ENCODE assay signal across 11 mouse cellular contexts in the genomic region with DNA sequence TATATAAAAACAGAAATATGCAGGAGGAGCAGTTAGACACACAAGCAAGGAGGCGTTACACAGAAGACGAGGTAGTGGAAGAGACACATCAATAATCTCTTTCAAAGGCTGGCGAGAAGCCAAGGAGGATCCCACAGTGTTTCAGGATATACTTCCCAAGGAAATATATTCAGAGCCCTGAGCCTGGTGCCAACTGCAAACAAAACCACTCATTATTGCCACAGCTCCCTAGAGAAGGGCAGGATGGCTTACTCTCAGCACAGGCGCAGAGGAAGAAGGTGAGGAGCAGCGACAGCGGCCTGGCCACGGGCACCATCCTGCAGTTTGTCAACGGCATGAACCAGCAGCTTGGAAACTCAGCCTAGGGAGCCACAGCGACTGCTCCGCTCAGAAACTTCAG.
DNase-seq lines count a peak whose midpoint lies in the region; ATAC-seq and TF ChIP-seq lines count a peak whose summit lies in the region.
"Had no signal": no experiment of that assay in that cellular context is flagged by ENCODE, and none has a peak within 500 bp of the region (broad histone marks: within the 10 kb centered on the region; RNA-seq: fewer than 3 reads in every experiment).

No protein-coding gene starts in this region.

- TF ChIP-seq POLR2A in lung, adult 2 months (IDR thresholded peaks at IDR 0.05; ENCODE audit: borderline replicate concordance, extremely low read depth, low read depth, low read length): no peak

- 82% methylated on average over 10 of the region's 10 CpGs for WGBS in forebrain, embryonic 12.5 days
- 84% methylated on average over 10 of the region's 10 CpGs for WGBS in forebrain, embryonic 10.5 days
- 39% methylated on average over 10 of the region's 10 CpGs for WGBS in lung, embryonic 16.5 days
- 50% methylated on average over 10 of the region's 10 CpGs for WGBS in lung, adult 2 months
- 36% methylated on average over 10 of the region's 10 CpGs for WGBS in forebrain, embryonic 15.5 days
- WGBS in neural tube, embryonic 13.5 days: 30% methylated on average over 10 of the region's 10 CpGs

- no peak overlapping the region for H3K4me3 ChIP-seq in forebrain, embryonic 12.5 days (replicated peaks)
- no peak overlapping the region for H3K4me3 ChIP-seq in forebrain, embryonic 10.5 days
- no peak overlapping the region for H3K4me3 ChIP-seq in lung, embryonic 16.5 days (ENCODE audit: low read length)
- no peak overlapping the region for H3K4me3 ChIP-seq in lung, adult 2 months (replicated peaks; ENCODE audit: extremely low read depth, low read depth, low read length)
- H3K4me3 ChIP-seq in forebrain, embryonic 15.5 days: no peak overlapping the region
- no peak overlapping the region for H3K4me3 ChIP-seq in neural tube, embryonic 13.5 days
- H3K4me3 ChIP-seq: gastrocnemius, adult 2 months; left cerebral cortex, adult 2 months had no signal

- ATAC-seq in forebrain, embryonic 12.5 days (ENCODE audit: low FRiP score): peak; percentile 36; the same call in 1 of the 2 replicates
- ATAC-seq in lung, embryonic 16.5 days (ENCODE audit: low read depth): peak; percentile 55
- ATAC-seq in forebrain, embryonic 15.5 days (replicated peaks): peak; percentile 58; the same call in 1 of the 2 replicates
- ATAC-seq in neural tube, embryonic 13.5 days (ENCODE audit: low read depth): peak; percentile 73; the same call in 1 of the 2 replicates
- ATAC-seq: Patski had no signal

- no peak overlapping the region for H3K9ac ChIP-seq in forebrain, embryonic 12.5 days
- H3K9ac ChIP-seq in lung, embryonic 16.5 days (ENCODE audit: low read length): no peak overlapping the region
- H3K9ac ChIP-seq in forebrain, embryonic 15.5 days (replicated peaks): no peak overlapping the region
- no peak overlapping the region for H3K9ac ChIP-seq in neural tube, embryonic 13.5 days

- peaks cover 25% of the 10 kb centered on the region for H3K4me1 ChIP-seq in forebrain, embryonic 12.5 days
- H3K4me1 ChIP-seq in forebrain, embryonic 10.5 days: peaks cover 10% of the 10 kb centered on the region
- H3K4me1 ChIP-seq in lung, embryonic 16.5 days (replicated peaks; ENCODE audit: control insufficient read depth, insufficient read depth, low read length): peaks cover 3% of the 10 kb centered on the region; the same call in 1 of the 2 replicates
- H3K4me1 ChIP-seq in lung, adult 2 months (ENCODE audit: control insufficient read depth, insufficient read depth, low read length): no peaks in the 10 kb centered on the region; the same call in 1 of the 2 replicates
- H3K4me1 ChIP-seq in forebrain, embryonic 15.5 days: peaks cover 27% of the 10 kb centered on the region
- H3K4me1 ChIP-seq in neural tube, embryonic 13.5 days (replicated peaks): peaks cover 60% of the 10 kb centered on the region

- H3K27ac ChIP-seq in forebrain, embryonic 12.5 days: peak overlapping the region; percentile 53; the same call in 1 of the 2 replicates
- no peak overlapping the region for H3K27ac ChIP-seq in forebrain, embryonic 10.5 days
- H3K27ac ChIP-seq in lung, embryonic 16.5 days (ENCODE audit: low read length): no peak overlapping the region
- H3K27ac ChIP-seq in forebrain, embryonic 15.5 days (replicated peaks): peak overlapping the region; percentile 62
- H3K27ac ChIP-seq in neural tube, embryonic 13.5 days (replicated peaks): peak overlapping the region; percentile 69
- H3K27ac ChIP-seq: gastrocnemius, adult 2 months; left cerebral cortex, adult 2 months had no signal

- H3K36me3 ChIP-seq in forebrain, embryonic 12.5 days (replicated peaks): no peaks in the 10 kb centered on the region
- no peaks in the 10 kb centered on the region for H3K36me3 ChIP-seq in forebrain, embryonic 10.5 days (replicated peaks)
- H3K36me3 ChIP-seq in lung, embryonic 16.5 days (ENCODE audit: control insufficient read depth, insufficient read depth, low read length): no peaks in the 10 kb centered on the region
- no peaks in the 10 kb centered on the region for H3K36me3 ChIP-seq in forebrain, embryonic 15.5 days
- H3K36me3 ChIP-seq in neural tube, embryonic 13.5 days: no peaks in the 10 kb centered on the region

- no peaks in the 10 kb centered on the region for H3K9me3 ChIP-seq in forebrain, embryonic 12.5 days
- H3K9me3 ChIP-seq in forebrain, embryonic 10.5 days: no peaks in the 10 kb centered on the region
- no peaks in the 10 kb centered on the region for H3K9me3 ChIP-seq in lung, embryonic 16.5 days (ENCODE audit: control insufficient read depth, low read length)
- H3K9me3 ChIP-seq in forebrain, embryonic 15.5 days: no peaks in the 10 kb centered on the region
- H3K9me3 ChIP-seq in neural tube, embryonic 13.5 days: no peaks in the 10 kb centered on the region

- H3K4me2 ChIP-seq in forebrain, embryonic 12.5 days: no peak overlapping the region
- no peak overlapping the region for H3K4me2 ChIP-seq in lung, embryonic 16.5 days (ENCODE audit: low read depth, low read length)
- H3K4me2 ChIP-seq in forebrain, embryonic 15.5 days (replicated peaks): no peak overlapping the region
- peak overlapping the region; percentile 20; the same call in 1 of the 2 replicates for H3K4me2 ChIP-seq in neural tube, embryonic 13.5 days

- H3K27me3 ChIP-seq in forebrain, embryonic 12.5 days: no peaks in the 10 kb centered on the region
- no peaks in the 10 kb centered on the region for H3K27me3 ChIP-seq in forebrain, embryonic 10.5 days (ENCODE audit: poor library complexity, severe bottlenecking)
- H3K27me3 ChIP-seq in lung, embryonic 16.5 days (ENCODE audit: control insufficient read depth, insufficient read depth, low read depth, low read length): no peaks in the 10 kb centered on the region
- H3K27me3 ChIP-seq in forebrain, embryonic 15.5 days: no peaks in the 10 kb centered on the region
- no peaks in the 10 kb centered on the region for H3K27me3 ChIP-seq in neural tube, embryonic 13.5 days
- H3K27me3 ChIP-seq: Patski had no signal

- no peak for DNase-seq in forebrain, embryonic 10.5 days (ENCODE audit: extremely low spot score, low spot score)
- no peak for DNase-seq in lung, adult 2 months
- DNase-seq in gastrocnemius, adult 8-10 months (ENCODE audit: low spot score in 2 of 2): no peak
- no peak for DNase-seq in urinary bladder, postnatal 14 days (ENCODE audit: low spot score)
- DNase-seq: gastrocnemius, adult 2 months had no signal

- no peak for TF ChIP-seq CTCF in lung, adult 2 months (IDR thresholded peaks at IDR 0.05; ENCODE audit: insufficient read depth, low read length)

Comparison
In these comparisons a context has a peak if more than half of its experiments do, and no peak if none do; other contexts are left out.
1. H3K27ac ChIP-seq: peak in forebrain, embryonic 12.5 days (single experiment), forebrain, embryonic 15.5 days (single experiment) and neural tube, embryonic 13.5 days (single experiment); none in forebrain, embryonic 10.5 days (single experiment) and lung, embryonic 16.5 days (single experiment).
2. Peak in every context shown above with its lines, with median percentiles within 50 percentile points of each other: ATAC-seq.